Mouse (Mus musculus) heart, adult 2 months (tissue): ENCODE results near the gene Irf3.

Source experiments
- CTCF ChIP-seq: fragments of 200-600 bp; IDR thresholded peaks from 2 replicates; pipeline ENCODE4 v1.8.1; 2022; ENCODE audit warnings: antibody characterized with exemption, mild to moderate bottlenecking, moderate library complexity
- EP300 ChIP-seq: fragments of 200-500 bp; IDR thresholded peaks from 2 replicates; pipeline ENCODE4 v1.6.1; 2011; ENCODE audit warnings: low read depth, low read length, control low read depth; ENCODE audit not compliant: insufficient read depth
- POLR2A ChIP-seq: fragments of 200-500 bp; IDR thresholded peaks from 2 replicates; pipeline ENCODE4 v1.6.1; 2011; ENCODE audit warnings: mild to moderate bottlenecking, low read depth, low read length, control low read depth; ENCODE audit not compliant: insufficient read depth

- no peak for TF ChIP-seq CTCF
- no peak for TF ChIP-seq POLR2A
- TF ChIP-seq EP300 = no peak
These were observed 26.3 kb upstream of the Irf3 start for GRCm38 (mm10) chr7:44971142-44971541.
